Mouse (Mus musculus): ENCODE results near the gene Pdxp. TPM values are rescaled to one million over a fixed set of nuclear protein-coding genes. Genes with fewer than 3 reads are reported as not detected.
"Not testable (repeated sequence)": the region's sequence is repeated elsewhere in the genome, so short reads cannot be mapped to it uniquely, and the experiment has no call there.

Pdxp gene
- polyA plus RNA-seq, 1 experiment from 2014 or later, result 32.9 TPM

DNA sequence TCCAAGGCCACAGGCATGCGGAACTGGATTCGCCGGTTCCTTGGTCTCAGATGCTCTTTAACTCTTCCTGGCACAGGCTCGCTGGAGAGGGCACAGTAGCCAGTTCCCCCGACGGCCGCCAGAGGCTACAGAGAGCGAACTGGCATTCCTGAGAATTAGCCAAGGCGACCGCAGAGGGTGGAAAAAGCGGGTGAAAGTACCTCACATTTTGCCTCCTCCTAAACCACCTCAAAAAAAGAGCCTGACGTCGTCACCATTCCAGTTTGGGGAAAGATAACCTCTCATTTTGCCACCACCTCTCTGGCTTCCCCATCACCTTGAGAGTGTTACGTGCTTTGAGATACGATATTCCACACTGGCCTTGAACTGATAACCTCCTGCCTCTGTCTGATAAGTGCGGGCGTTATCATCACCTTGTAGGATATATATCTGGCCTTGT lies 37.4 kb upstream of the Pdxp start:
- ATAC-seq (replicated peaks; ENCODE audit: insufficient number of reproducible peaks, low FRiP score, low TSS enrichment, low read depth), result 0 out of 2 replicates have a peak, but pooled peaks have one; percentile 19

DNA sequence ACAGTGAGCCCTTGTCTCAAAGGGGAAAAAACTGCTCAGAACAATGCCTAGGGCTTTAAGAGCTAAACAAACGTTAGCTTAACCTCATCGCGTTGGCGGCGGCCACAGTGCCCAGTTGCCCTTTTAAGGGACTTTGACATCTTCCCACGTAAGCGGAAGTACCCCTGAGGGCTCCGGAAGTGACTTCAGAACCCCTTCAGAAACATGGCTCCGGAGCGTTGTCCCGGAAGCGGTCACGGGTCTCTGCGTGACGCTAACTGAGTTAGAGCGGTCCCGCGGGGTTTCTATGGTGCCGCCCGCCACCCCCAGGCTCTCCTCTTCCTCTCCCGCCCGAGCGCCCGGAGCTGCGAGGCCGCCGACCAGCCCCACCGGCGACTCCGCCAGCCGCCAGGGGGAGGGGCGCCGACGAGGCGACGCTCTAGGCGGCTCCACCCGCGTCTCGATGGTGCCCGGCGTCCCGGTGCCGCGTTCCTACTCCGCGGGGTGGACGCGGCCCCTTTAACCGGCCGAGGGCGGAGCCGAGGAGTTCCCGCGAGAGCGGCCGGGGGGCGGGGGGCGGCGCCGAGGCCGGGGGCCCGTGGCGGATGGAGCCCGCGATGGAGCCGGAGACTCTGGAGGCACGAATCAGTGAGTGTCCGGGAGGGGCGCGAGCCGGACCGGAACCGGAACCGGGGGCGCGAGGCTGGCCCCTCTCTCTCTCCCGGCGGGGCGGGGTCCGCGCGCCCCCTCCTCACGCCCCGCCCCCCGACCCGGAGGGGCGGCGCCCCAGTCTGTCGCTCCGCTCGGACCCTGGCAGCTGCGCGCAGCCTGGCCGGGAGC lies 36.5 kb upstream of the Pdxp start, which contains the start of gene Gga1:
Gga1 (plus strand) TSS at position 200 of the 819 bp plus-strand sequence.
- DNase-seq (ENCODE audit: low spot score) (peak; percentile 99), ATAC-seq (replicated peaks; ENCODE audit: insufficient number of reproducible peaks, low FRiP score, low TSS enrichment, low read depth) (peak; percentile 86)
- no peaks in the 10 kb centered on the region for H3K9me3 ChIP-seq (replicated peaks; ENCODE audit: control insufficient read depth, low read length)
- H3K27me3 ChIP-seq (ENCODE audit: control insufficient read depth, insufficient read depth, low read length), result no peaks in the 10 kb centered on the region
- peak within 1 kb of the TSS; percentile 87 for H3K9ac ChIP-seq (replicated peaks; ENCODE audit: low read length)
- peak within 1 kb of the TSS; percentile 98 for H3K27ac ChIP-seq (replicated peaks; ENCODE audit: low read depth, low read length)
- H3K4me1 ChIP-seq (ENCODE audit: control insufficient read depth, insufficient read depth, low read length), result peaks cover 4% of the 10 kb centered on the region
- no peaks in the 10 kb centered on the region; the same call in 1 of the 2 replicates for H3K36me3 ChIP-seq (replicated peaks; ENCODE audit: control insufficient read depth, insufficient read depth, low read depth, low read length)
- peak within 1 kb of the TSS; percentile 87 for H3K4me2 ChIP-seq (ENCODE audit: low read depth, low read length)
- H3K4me3 ChIP-seq (ENCODE audit: low read depth, low read length), result peak within 1 kb of the TSS; percentile 72
- under 1% methylated on average over 64 of the region's 95 CpGs for WGBS

More for the DNA sequence above, 37.4 kb upstream of the Pdxp start:
- H3K27ac ChIP-seq (replicated peaks; ENCODE audit: low read depth, low read length), result peak overlapping the region; percentile 98
- peaks cover 4% of the 10 kb centered on the region for H3K4me1 ChIP-seq (ENCODE audit: control insufficient read depth, insufficient read depth, low read length)
- H3K27me3 ChIP-seq (ENCODE audit: control insufficient read depth, insufficient read depth, low read length), result no peaks in the 10 kb centered on the region
- peak overlapping the region; percentile 72 for H3K4me3 ChIP-seq (ENCODE audit: low read depth, low read length)
- H3K4me2 ChIP-seq (ENCODE audit: low read depth, low read length), result peak overlapping the region; percentile 51
- 6% methylated on average over 17 of the region's 17 CpGs for WGBS
- no peaks in the 10 kb centered on the region for H3K9me3 ChIP-seq (replicated peaks; ENCODE audit: control insufficient read depth, low read length)
- no peaks in the 10 kb centered on the region; the same call in 1 of the 2 replicates for H3K36me3 ChIP-seq (replicated peaks; ENCODE audit: control insufficient read depth, insufficient read depth, low read depth, low read length)
- H3K9ac ChIP-seq (replicated peaks; ENCODE audit: low read length), result peak overlapping the region; percentile 48
- DNase-seq (ENCODE audit: low spot score), result peak; percentile 91

DNA sequence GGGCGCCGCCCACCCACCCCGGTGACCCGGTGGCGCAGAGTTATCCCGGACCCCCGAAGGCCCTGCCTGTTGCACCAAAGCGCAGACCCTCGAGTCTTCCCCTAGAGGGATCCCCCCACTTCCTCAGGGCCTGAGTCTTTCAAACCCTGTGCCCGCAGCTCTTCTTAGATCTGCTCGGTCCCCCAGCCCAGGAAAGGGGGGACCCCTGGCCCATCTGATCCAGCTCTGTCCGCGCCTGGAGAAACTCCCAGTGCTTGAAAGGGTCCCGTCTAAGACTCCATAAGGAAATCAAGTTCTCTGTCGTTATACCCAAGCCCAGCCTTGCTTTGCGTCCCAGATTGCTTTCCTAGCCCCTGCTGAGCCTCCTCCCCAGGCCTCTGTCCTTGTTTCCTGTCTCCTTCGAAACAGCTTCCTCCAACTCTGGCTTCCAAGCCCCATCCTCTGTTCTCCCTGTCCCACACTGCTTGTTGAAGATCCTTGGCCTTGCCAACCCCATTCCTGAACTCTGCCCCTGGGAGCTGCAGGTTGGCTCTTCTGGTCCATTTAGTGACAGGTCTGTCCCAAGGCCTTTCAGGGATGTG lies 35.8 kb upstream of the Pdxp start:
- ATAC-seq (replicated peaks; ENCODE audit: insufficient number of reproducible peaks, low FRiP score, low TSS enrichment, low read depth) (no peak; the same call in 1 of the 2 replicates), DNase-seq (ENCODE audit: low spot score) (no peak)
- peaks cover 4% of the 10 kb centered on the region for H3K4me1 ChIP-seq (ENCODE audit: control insufficient read depth, insufficient read depth, low read length)
- H3K9ac ChIP-seq (replicated peaks; ENCODE audit: low read length), result peak overlapping the region; percentile 87
- peak overlapping the region; percentile 72 for H3K4me3 ChIP-seq (ENCODE audit: low read depth, low read length)
- H3K27ac ChIP-seq (replicated peaks; ENCODE audit: low read depth, low read length), result peak overlapping the region; percentile 98
- no peaks in the 10 kb centered on the region; the same call in 1 of the 2 replicates for H3K36me3 ChIP-seq (replicated peaks; ENCODE audit: control insufficient read depth, insufficient read depth, low read depth, low read length)
- no peaks in the 10 kb centered on the region for H3K27me3 ChIP-seq (ENCODE audit: control insufficient read depth, insufficient read depth, low read length)
- WGBS, result under 1% methylated on average over 17 of the region's 17 CpGs
- H3K4me2 ChIP-seq (ENCODE audit: low read depth, low read length), result peak overlapping the region; percentile 87
- H3K9me3 ChIP-seq (replicated peaks; ENCODE audit: control insufficient read depth, low read length), result no peaks in the 10 kb centered on the region

DNA sequence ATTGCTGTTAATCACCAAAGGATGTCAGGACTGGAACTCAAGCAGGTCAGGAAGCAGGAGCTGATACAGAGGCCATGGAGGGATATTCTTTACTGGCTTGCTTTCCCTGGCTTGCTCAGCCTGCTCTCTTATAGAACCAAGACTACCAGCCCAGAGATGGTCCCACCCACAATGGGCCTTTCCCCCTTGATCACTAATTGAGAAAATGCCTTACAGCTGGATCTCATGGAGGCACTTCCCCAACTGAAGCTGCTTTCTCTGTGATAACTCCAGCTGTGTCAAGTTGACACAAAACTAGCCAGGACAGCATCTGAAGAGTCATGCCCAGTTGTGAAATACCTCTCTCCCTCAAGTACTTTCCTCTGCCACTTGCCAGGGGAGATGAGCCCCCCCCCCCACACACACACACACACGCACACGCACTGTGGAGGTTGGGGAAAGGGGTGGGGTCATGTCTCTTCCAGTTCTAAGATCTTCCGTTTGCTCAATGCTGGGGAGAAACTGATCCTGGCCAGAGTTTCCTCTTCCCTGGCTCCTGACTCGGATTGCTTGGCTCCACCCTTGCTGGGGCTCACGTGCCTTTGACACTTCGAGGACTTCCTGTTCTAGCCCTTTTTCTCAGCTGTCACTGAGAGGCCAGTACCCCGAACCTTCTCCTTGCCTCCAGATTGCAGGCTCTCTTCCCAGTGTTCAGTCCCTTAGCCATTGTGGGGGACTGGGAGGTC lies 34.8 kb upstream of the Pdxp start:
- not testable (repeated sequence) for H3K4me1 ChIP-seq (ENCODE audit: control insufficient read depth, insufficient read depth, low read length); H3K4me3 ChIP-seq (ENCODE audit: low read depth, low read length); H3K27me3 ChIP-seq (ENCODE audit: control insufficient read depth, insufficient read depth, low read length); DNase-seq (ENCODE audit: low spot score); H3K4me2 ChIP-seq (ENCODE audit: low read depth, low read length); H3K9me3 ChIP-seq (replicated peaks; ENCODE audit: control insufficient read depth, low read length); H3K27ac ChIP-seq (replicated peaks; ENCODE audit: low read depth, low read length); ATAC-seq (replicated peaks; ENCODE audit: insufficient number of reproducible peaks, low FRiP score, low TSS enrichment, low read depth); H3K36me3 ChIP-seq (replicated peaks; ENCODE audit: control insufficient read depth, insufficient read depth, low read depth, low read length)
- 41% methylated on average over 7 of the region's 7 CpGs for WGBS
- peak overlapping the region; percentile 25; the same call in 1 of the 2 replicates for H3K9ac ChIP-seq (replicated peaks; ENCODE audit: low read length)

DNA sequence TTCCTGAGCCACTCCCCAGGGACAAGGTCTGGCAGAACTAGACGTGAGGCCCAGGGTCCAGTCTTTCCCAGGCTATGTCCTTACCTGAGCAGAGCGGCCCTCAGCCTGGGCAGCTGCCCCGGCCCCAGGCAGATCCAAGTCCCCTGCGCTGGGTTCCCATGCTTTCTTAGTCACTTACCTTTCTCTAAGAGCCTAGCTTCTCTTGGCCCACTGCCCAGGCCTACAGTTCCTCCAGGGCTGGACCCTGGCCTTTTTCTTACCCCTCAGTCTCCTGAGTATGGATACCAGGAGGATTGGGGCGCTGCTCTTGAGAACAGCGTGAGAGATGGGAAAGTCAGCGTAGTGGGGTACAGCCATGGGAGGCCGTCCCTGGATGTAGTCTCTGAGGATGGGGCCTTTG lies 33.3 kb upstream of the Pdxp start:
- H3K36me3 ChIP-seq (replicated peaks; ENCODE audit: control insufficient read depth, insufficient read depth, low read depth, low read length), result peaks cover 4% of the 10 kb centered on the region
- H3K9me3 ChIP-seq (replicated peaks; ENCODE audit: control insufficient read depth, low read length), result no peaks in the 10 kb centered on the region
- H3K27ac ChIP-seq (replicated peaks; ENCODE audit: low read depth, low read length), result no peak overlapping the region
- H3K4me2 ChIP-seq (ENCODE audit: low read depth, low read length), result no peak overlapping the region
- H3K9ac ChIP-seq (replicated peaks; ENCODE audit: low read length), result no peak overlapping the region
- no peaks in the 10 kb centered on the region for H3K27me3 ChIP-seq (ENCODE audit: control insufficient read depth, insufficient read depth, low read length)
- no peak for ATAC-seq (replicated peaks; ENCODE audit: insufficient number of reproducible peaks, low FRiP score, low TSS enrichment, low read depth)
- WGBS, result 94% methylated on average over 8 of the region's 8 CpGs
- H3K4me3 ChIP-seq (ENCODE audit: low read depth, low read length), result no peak overlapping the region
- H3K4me1 ChIP-seq (ENCODE audit: control insufficient read depth, insufficient read depth, low read length), result peaks cover 4% of the 10 kb centered on the region
- no peak for DNase-seq (ENCODE audit: low spot score)

DNA sequence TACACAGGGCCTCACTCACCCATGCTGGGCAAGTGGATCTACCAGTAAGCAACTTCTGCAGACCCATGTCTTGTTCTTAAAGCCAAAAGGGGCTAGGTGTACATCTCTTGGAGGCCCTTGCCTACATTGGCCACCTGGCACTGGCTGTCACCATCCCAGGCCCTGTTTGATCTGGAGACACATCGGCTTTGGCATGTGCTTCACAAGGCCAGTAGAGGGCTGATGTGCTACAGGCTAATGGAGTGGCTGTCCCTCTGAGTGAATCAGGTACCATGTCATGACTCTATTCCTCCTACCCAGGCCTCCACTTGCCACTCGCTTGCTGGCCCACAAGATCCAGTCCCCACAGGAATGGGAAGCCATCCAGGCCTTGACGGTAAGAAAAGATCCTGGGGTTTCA lies 31.9 kb upstream of the Pdxp start:
- no peak overlapping the region for H3K9ac ChIP-seq (replicated peaks; ENCODE audit: low read length)
- WGBS, result 92% methylated on average over 3 of the region's 3 CpGs
- H3K36me3 ChIP-seq (replicated peaks; ENCODE audit: control insufficient read depth, insufficient read depth, low read depth, low read length), result peaks cover 8% of the 10 kb centered on the region
- H3K9me3 ChIP-seq (replicated peaks; ENCODE audit: control insufficient read depth, low read length), result no peaks in the 10 kb centered on the region
- no peak for ATAC-seq (replicated peaks; ENCODE audit: insufficient number of reproducible peaks, low FRiP score, low TSS enrichment, low read depth)
- no peak overlapping the region for H3K4me2 ChIP-seq (ENCODE audit: low read depth, low read length)
- no peak overlapping the region for H3K4me3 ChIP-seq (ENCODE audit: low read depth, low read length)
- no peak overlapping the region for H3K27ac ChIP-seq (replicated peaks; ENCODE audit: low read depth, low read length)
- H3K27me3 ChIP-seq (ENCODE audit: control insufficient read depth, insufficient read depth, low read length), result no peaks in the 10 kb centered on the region
- H3K4me1 ChIP-seq (ENCODE audit: control insufficient read depth, insufficient read depth, low read length), result peaks cover 4% of the 10 kb centered on the region
- DNase-seq (ENCODE audit: low spot score), result no peak

DNA sequence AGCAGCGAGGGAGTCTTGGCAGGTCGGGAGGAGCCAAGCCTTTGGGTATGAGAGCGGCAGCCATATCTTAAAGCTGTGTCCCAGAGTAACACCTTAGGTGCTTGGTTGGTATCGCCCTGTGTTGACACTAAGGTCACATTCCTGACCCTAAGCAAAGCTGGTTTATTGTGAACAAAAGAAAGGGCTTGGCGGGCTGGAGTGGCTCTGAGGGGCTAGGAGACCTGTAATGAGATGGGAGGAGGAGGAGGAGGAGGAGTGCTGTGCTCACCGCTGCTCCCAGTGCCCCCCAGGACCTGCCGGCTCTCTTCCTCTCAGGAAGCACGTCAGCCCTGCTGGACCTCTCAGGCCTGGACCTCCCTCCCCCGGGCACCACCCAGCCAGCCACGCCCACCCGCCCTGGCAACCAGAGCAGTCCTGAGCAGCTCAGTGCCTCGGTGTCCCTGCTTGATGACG lies 24.3 kb upstream of the Pdxp start:
- H3K9me3 ChIP-seq (replicated peaks; ENCODE audit: control insufficient read depth, low read length), result no peaks in the 10 kb centered on the region
- no peaks in the 10 kb centered on the region; the same call in 1 of the 2 replicates for H3K4me1 ChIP-seq (ENCODE audit: control insufficient read depth, insufficient read depth, low read length)
- peaks cover 4% of the 10 kb centered on the region for H3K36me3 ChIP-seq (replicated peaks; ENCODE audit: control insufficient read depth, insufficient read depth, low read depth, low read length)
- no peak for DNase-seq (ENCODE audit: low spot score)
- WGBS, result 23% methylated on average over 13 of the region's 13 CpGs
- ATAC-seq (replicated peaks; ENCODE audit: insufficient number of reproducible peaks, low FRiP score, low TSS enrichment, low read depth), result no peak
- no peak overlapping the region for H3K27ac ChIP-seq (replicated peaks; ENCODE audit: low read depth, low read length)
- H3K4me3 ChIP-seq (ENCODE audit: low read depth, low read length), result no peak overlapping the region
- no peak overlapping the region for H3K4me2 ChIP-seq (ENCODE audit: low read depth, low read length)
- H3K27me3 ChIP-seq (ENCODE audit: control insufficient read depth, insufficient read depth, low read length), result no peaks in the 10 kb centered on the region
- H3K9ac ChIP-seq (replicated peaks; ENCODE audit: low read length), result no peak overlapping the region

Measured in embryonic facial prominence, embryonic 11.5 days (tissue).